Mouse (Mus musculus) liver, embryonic 11.5 days (tissue): ENCODE data around the gene Nrxn1. TPM values are rescaled to one million over a fixed set of nuclear protein-coding genes. Genes with fewer than 3 reads are reported as not detected.

Experiments
- ATAC-seq: fragments of 200-750 bp; cut with Nextera tagmentation; replicated peaks from 2 replicates; pipeline ENCODE4 v1.8.0; 2017; ENCODE audit warnings: moderate number of reproducible peaks, mild to moderate bottlenecking, moderate TSS enrichment, moderate library complexity; ENCODE audit not compliant: low FRiP score
- DNase-seq: peaks from one replicate; pipeline ENCODE4 v3.0.0-alpha.2; 2017; ENCODE audit warnings: low spot score
- H3K27ac ChIP-seq: fragments of 300-500 bp; sonication (generic); 2 replicates; pipeline ENCODE4 v1.5.1; 2014; ENCODE audit warnings: mild to moderate bottlenecking, low read depth, low read length, control low read depth
- H3K27me3 ChIP-seq: fragments of 300-500 bp; sonication (generic); replicated peaks from 2 replicates; pipeline ENCODE4 v1.6.1; 2014; ENCODE audit warnings: low read length, mixed read lengths; ENCODE audit not compliant: control insufficient read depth, insufficient read depth
- H3K36me3 ChIP-seq: fragments of 300-500 bp; sonication (generic); 2 replicates; pipeline ENCODE4 v1.6.1; 2014; ENCODE audit warnings: mild to moderate bottlenecking, low read length, moderate library complexity, mixed read lengths; ENCODE audit not compliant: control insufficient read depth, insufficient read depth
- H3K4me1 ChIP-seq: fragments of 300-500 bp; sonication (generic); replicated peaks from 2 replicates; pipeline ENCODE4 v1.6.1; 2014; ENCODE audit warnings: low read length, mixed read lengths; ENCODE audit not compliant: control insufficient read depth, insufficient read depth
- H3K4me2 ChIP-seq: fragments of 300-500 bp; sonication (generic); 2 replicates; pipeline ENCODE4 v1.6.1; 2014; ENCODE audit warnings: mild to moderate bottlenecking, control low read depth, moderate library complexity
- H3K4me3 ChIP-seq: fragments of 300-500 bp; sonication (generic); 2 replicates; pipeline ENCODE4 v1.5.1; 2014; ENCODE audit warnings: low read depth, low read length, control low read depth
- H3K9ac ChIP-seq: fragments of 300-500 bp; sonication (generic); 2 replicates; pipeline ENCODE4 v1.6.1; 2014; ENCODE audit warnings: low read depth, low read length, control low read depth
- H3K9me3 ChIP-seq: fragments of 300-500 bp; sonication (generic); 2 replicates; pipeline ENCODE4 v1.6.1; 2016; ENCODE audit warnings: low read length, inconsistent platforms, mixed read lengths; ENCODE audit not compliant: control insufficient read depth
- WGBS: fragments of 180-500 bp; shearing (Covaris S2); extraction: QIAGEN DNeasy Blood & Tissue Kit; methylation state at CpG from one replicate; pipeline ENCODE4 v1.1.7; 2014; 5-methylcytosine and 5-hydroxymethylcytosine counted together
- polyA plus RNA-seq: library from polyadenylated mRNA; unstranded; fragments of >200 nt; fragmentation: Nextera tagmentation; extraction: Ambion mirVana; gene quantifications from 2 replicates; pipeline ENCODE4 v1.2.1, GENCODE M21; 2014

Gene Nrxn1
- polyA plus RNA-seq, 1 experiment from 2014 or later = 0.70 TPM

DNA sequence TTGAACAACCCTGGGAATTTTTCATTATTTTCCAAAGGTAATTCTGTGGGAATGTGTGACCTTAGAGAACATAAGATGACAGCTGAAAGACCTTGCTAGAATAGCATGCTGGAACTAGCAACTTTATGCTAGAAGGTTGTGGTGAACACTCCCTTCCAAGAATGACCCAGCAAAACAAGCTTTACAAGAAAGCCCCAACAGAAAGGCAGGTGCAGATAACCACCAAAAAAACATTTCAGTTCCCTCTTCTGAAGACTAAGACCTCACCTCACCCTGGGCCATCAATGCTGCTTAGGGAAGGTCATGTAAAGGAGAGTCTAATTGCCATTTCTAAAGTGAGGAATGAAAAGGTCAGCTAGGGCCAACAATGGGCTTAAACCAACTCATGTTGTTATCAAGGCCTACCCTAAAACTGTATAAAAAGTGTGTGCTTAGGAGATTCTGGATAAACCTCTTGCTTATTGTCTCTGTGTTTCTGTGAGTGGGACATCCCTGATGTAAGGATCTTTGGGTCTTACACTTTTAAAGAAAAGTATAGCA, 249.7 kb downstream of the Nrxn1 start:
- DNase-seq (no peak), ATAC-seq (no peak)
- no peaks in the 10 kb centered on the region for H3K27me3 ChIP-seq
- H3K36me3 ChIP-seq = no peaks in the 10 kb centered on the region
- H3K9me3 ChIP-seq = no peaks in the 10 kb centered on the region
- H3K4me3 ChIP-seq = no peak overlapping the region
- H3K4me2 ChIP-seq = no peak overlapping the region
- H3K4me1 ChIP-seq = no peaks in the 10 kb centered on the region
- no peak overlapping the region for H3K9ac ChIP-seq
- H3K27ac ChIP-seq = no peak overlapping the region

DNA sequence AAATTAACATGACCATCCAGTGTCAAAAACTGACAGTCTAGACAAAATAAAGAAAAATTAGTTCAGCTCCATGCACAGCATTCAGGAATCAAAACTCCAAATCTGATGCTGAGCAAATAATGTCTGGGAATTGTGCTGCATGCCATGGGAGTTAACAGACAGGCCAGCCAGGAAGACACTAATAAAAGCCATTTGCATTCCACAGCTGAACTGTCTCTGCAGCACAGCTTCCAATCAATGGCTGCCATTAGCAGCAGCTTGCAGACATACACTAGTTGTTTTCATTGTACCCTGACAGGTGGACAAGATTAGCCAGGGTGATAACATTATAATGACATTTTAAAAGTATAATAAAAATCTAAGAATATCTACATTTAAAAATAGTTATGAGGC, 255.9 kb downstream of the Nrxn1 start:
- H3K27ac ChIP-seq = no peak overlapping the region
- H3K27me3 ChIP-seq = no peaks in the 10 kb centered on the region
- no peaks in the 10 kb centered on the region for H3K4me1 ChIP-seq
- ATAC-seq = no peak
- H3K4me2 ChIP-seq = no peak overlapping the region
- no peak for DNase-seq
- H3K4me3 ChIP-seq = no peak overlapping the region
- H3K9me3 ChIP-seq = no peaks in the 10 kb centered on the region
- no peaks in the 10 kb centered on the region for H3K36me3 ChIP-seq
- no peak overlapping the region for H3K9ac ChIP-seq

DNA sequence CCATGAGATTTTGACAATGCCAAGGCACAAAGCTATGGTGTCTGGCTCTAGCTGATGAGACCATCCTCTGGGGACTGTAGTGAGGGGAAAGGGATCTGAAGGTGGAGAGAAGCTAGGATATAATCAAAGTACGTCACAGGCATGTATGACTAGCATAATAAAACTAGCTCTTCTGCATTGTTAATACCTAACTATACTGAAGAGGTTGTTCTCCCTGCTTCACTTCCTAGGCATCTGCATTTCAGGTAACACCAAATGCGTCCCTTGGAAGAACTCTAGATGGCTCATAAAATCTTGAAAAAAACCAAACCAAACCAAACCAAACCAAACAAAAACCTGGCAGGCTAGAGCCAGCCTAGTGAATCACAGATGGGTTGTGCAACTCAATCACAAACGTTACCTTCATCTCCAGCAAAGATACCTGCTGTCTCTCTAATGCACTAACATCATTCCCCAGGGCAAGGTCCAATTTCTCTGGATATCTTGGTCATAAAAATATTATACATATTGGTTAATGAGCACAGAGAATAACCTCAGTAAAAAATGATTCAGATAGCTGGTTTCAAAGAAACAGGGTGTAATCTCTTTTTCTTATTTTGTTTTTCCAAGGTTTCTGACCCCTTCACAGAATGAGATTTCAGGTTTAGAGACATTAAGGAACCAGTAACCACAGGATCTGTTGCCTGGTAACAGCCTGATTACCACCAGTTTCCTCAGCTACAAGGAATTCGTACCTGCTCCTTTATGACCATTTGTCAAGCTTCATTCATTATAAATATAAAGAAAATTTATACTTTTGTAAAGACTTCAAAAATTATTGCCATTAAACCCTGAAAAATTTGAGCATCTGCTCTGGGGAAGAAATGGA, 256.5 kb downstream of the Nrxn1 start:
- H3K36me3 ChIP-seq = no peaks in the 10 kb centered on the region
- no peak overlapping the region for H3K4me2 ChIP-seq
- H3K4me3 ChIP-seq = no peak overlapping the region
- H3K9ac ChIP-seq = no peak overlapping the region
- no peak for DNase-seq
- H3K27ac ChIP-seq = no peak overlapping the region
- no peaks in the 10 kb centered on the region for H3K4me1 ChIP-seq
- no peaks in the 10 kb centered on the region for H3K27me3 ChIP-seq
- no peaks in the 10 kb centered on the region for H3K9me3 ChIP-seq
- WGBS = 53% methylated on average over 4 of the region's 4 CpGs
- ATAC-seq = no peak

DNA sequence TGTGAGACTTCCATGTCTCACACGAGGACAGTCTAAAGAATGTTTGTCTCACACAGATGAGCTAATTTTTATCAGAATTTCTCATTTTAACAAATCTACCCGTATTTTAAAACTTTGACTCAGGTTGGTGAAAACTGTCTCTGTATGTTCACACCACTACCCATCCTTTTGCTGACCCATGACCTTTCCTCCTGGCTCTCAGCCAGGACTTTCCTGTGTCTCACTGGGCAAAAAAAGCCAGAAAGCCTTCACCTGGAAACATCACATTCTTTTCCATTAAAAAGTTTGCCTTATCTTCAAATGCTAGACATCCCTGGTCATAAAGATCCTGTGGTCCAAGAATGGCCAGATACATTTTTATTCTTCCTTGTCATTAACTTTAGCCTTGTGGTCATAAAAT, 274.5 kb downstream of the Nrxn1 start:
- Histone ChIP-seq H3K27ac (no peak overlapping the region), H3K27me3 (no peaks in the 10 kb centered on the region), H3K4me1 (no peaks in the 10 kb centered on the region), H3K9ac (no peak overlapping the region), H3K4me2 (no peak overlapping the region), H3K4me3 (no peak overlapping the region), H3K36me3 (no peaks in the 10 kb centered on the region), H3K9me3 (no peaks in the 10 kb centered on the region)
- DNase-seq (no peak), ATAC-seq (no peak)
- 56% methylated on average over 2 of the region's 2 CpGs for WGBS

DNA sequence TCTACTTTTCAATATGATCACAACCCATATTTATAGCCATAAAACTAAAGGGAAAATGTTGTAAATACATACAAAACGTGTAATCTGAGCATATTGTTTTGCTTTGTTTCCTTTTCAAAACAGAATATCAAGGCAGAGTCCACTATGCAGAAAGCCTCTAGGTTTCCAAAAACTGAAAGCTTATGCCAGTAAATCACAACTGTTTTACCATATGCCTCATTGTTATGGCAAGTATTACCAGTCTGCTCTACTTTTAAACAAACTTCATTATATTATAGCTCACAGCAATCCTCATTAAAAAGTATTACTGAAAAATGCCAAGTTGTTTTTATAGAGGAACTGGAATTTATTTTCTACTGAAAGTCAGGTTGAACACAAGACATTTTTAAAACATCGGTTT, 275.0 kb downstream of the Nrxn1 start:
- no peak overlapping the region for H3K4me2 ChIP-seq
- no peaks in the 10 kb centered on the region for H3K4me1 ChIP-seq
- ATAC-seq (no peak), DNase-seq (no peak)
- H3K27me3 ChIP-seq = no peaks in the 10 kb centered on the region
- H3K9ac ChIP-seq = no peak overlapping the region
- H3K4me3 ChIP-seq = no peak overlapping the region
- WGBS = 70% methylated on average over 2 of the region's 2 CpGs
- no peaks in the 10 kb centered on the region for H3K36me3 ChIP-seq
- no peaks in the 10 kb centered on the region for H3K9me3 ChIP-seq
- H3K27ac ChIP-seq = no peak overlapping the region

DNA sequence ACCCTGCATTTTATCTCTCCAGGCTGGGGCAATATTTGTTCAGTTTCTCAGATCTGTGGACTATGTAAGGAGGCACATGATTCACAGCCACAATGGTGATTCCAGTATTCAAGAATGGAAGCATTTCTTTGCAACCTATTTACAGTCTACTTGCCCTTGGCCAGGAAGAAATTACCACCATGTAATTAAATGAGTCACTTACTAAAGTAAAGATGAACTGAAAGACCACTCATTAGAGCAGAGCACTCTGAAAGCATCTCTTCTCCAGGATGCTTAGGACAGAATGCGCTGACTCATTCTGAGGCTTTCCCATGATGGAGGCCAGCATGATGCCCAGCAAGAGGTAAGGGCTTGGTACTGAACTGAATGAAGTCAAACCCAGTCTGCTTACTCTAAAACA, 277.6 kb downstream of the Nrxn1 start:
- Histone ChIP-seq H3K9me3 (no peaks in the 10 kb centered on the region), H3K4me3 (no peak overlapping the region), H3K27me3 (no peaks in the 10 kb centered on the region), H3K36me3 (no peaks in the 10 kb centered on the region), H3K27ac (no peak overlapping the region), H3K4me2 (no peak overlapping the region), H3K9ac (no peak overlapping the region), H3K4me1 (no peaks in the 10 kb centered on the region)
- 94% methylated on average over 1 of the region's 1 CpGs for WGBS
- ATAC-seq (no peak), DNase-seq (no peak)

DNA sequence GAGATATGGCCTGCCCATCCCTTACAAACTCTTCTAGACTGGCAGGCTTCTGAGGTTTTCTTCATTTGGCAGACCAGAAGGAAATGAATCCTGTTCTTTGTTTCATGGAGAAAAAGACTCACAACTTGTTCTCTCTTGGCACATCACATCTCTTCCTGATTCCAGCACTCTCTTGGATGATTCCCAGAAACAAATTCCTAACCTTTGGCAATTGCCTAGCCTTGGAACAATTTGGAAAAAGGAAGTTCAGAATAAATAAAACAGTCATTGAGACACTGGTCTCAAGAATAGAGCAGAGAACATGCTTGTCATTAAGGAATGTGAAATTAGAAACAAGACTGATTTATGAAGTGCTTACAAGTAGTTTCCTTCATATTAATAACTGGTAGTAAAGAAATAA, 279.1 kb downstream of the Nrxn1 start:
- no peaks in the 10 kb centered on the region for H3K9me3 ChIP-seq
- ATAC-seq (no peak), DNase-seq (no peak)
- no peaks in the 10 kb centered on the region for H3K27me3 ChIP-seq
- H3K4me3 ChIP-seq = no peak overlapping the region
- no peaks in the 10 kb centered on the region for H3K4me1 ChIP-seq
- H3K9ac ChIP-seq = no peak overlapping the region
- no peaks in the 10 kb centered on the region for H3K36me3 ChIP-seq
- H3K27ac ChIP-seq = no peak overlapping the region
- H3K4me2 ChIP-seq = no peak overlapping the region

DNA sequence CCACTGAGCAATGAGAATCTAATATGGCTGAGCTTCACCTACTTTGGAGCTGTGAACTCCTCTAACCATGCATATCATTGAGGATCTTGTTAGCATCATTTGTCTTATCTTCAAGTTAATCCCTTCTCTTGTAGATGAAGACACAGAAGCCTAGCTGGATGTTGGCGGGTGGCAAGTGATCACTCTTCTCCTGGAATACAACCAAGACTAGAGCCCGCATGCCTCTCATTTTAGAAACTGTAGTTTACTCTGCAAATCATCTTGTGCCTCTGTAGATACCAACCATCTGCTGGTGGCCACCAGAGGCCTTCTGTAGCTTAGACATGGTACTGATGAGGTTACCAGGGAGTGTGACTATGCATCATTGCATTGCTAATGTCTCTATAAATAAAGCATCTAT, 280.4 kb downstream of the Nrxn1 start:
- 82% methylated on average over 2 of the region's 2 CpGs for WGBS
- ATAC-seq = no peak
- Histone ChIP-seq H3K4me1 (no peaks in the 10 kb centered on the region), H3K9me3 (no peaks in the 10 kb centered on the region), H3K27ac (no peak overlapping the region), H3K27me3 (no peaks in the 10 kb centered on the region), H3K4me2 (no peak overlapping the region), H3K4me3 (no peak overlapping the region), H3K36me3 (no peaks in the 10 kb centered on the region), H3K9ac (no peak overlapping the region)
- no peak for DNase-seq
